Mouse (Mus musculus) heart, postnatal 0 days (tissue): ENCODE data around the gene Prelid3b.

Experiments
- CTCF ChIP-seq: IDR thresholded peaks from 2 replicates; pipeline ENCODE4 v1.5.1; 2016; ENCODE audit warnings: antibody characterized with exemption, control low read depth, low read depth
- EP300 ChIP-seq: IDR thresholded peaks from 2 replicates; pipeline ENCODE4 v1.6.1; 2016; ENCODE audit warnings: antibody characterized with exemption, low read depth

DNA sequence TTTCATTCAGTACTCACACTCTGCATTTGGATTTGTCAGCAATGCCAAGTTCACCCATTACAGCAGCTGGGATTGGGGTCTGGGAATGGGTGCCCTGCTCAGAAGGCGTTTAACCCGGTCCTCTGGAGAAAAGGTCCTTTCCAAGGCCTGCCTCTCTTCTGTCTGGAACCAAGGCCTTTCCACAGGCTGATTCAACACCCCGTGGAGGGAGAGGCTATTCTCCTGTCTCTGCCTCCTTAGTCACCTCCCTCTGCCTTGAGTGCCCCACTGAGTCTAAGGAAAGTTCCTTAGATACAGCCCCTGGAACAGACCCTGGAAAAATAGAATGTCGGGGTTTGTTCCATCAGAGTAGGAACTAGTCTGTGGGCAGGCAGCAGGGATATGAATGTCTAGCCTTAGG is 24.5 kb downstream of the Prelid3b start:
- no peak for TF ChIP-seq EP300
- TF ChIP-seq CTCF, result no peak
